16 mouse cellular contexts compared by ENCODE assay signal in genomic region chr19:34912366-34912765, GRCm38 (mm10).
"Had no signal": no experiment of that assay in that cellular context is flagged by ENCODE, and none has a peak within 500 bp of the region (broad histone marks: within the 10 kb centered on the region; RNA-seq: fewer than 3 reads in every experiment).

No protein-coding gene starts in this region.

- DNase-seq: retina, postnatal 1 day; right cerebral cortex, adult 18-20 months; right cerebral cortex, postnatal 14 days; right cerebral cortex, postnatal 25 days; right cerebral cortex, postnatal 4 days; spleen, adult 18-20 months; thymus, adult 18-20 months; thymus, adult 2 months; thymus, postnatal 14 days; thymus, postnatal 25 days; thymus, postnatal 36 days; thymus, postnatal 4 days had no signal

- H3K4me1 ChIP-seq: neural tube, embryonic 15.5 days; stomach, embryonic 15.5 days had no signal

- H3K4me3 ChIP-seq: neural tube, embryonic 13.5 days; neural tube, embryonic 15.5 days; stomach, embryonic 15.5 days had no signal

- H3K27me3 ChIP-seq: neural tube, embryonic 13.5 days; neural tube, embryonic 15.5 days; stomach, embryonic 15.5 days had no signal

- H3K36me3 ChIP-seq: neural tube, embryonic 13.5 days; neural tube, embryonic 15.5 days; stomach, embryonic 15.5 days had no signal

- H3K27ac ChIP-seq: neural tube, embryonic 13.5 days; neural tube, embryonic 15.5 days; stomach, embryonic 15.5 days; stomach, postnatal 0 days had no signal
